8 mouse cellular contexts compared by ENCODE assay signal in the genomic region with DNA sequence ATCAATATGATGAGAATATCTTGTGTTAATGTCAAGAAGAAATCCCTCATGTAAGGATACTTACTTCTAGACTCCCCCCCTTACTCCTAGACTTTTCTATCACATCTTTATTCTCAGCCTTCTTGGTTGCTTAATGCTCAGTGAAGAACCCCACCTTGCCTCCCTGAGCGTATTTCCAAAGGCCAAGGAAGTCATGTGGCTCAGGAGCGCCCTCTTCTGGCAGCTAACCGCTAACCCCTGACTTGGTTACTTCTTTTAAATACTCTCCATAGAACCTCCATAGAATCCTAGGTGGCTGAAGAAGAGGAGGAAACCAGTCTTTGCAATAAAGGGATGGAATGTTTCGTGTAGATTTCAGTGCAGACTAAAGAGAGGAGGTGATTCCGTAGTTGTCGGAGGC.
DNase-seq lines count a peak whose midpoint lies in the region; ATAC-seq lines count a peak whose summit lies in the region.

No protein-coding gene starts in this region.

- no peak overlapping the region for H3K27ac ChIP-seq in kidney, embryonic 16.5 days (ENCODE audit: low read length)
- H3K27ac ChIP-seq in liver, embryonic 13.5 days = no peak overlapping the region
- H3K27ac ChIP-seq in neural tube, embryonic 14.5 days (ENCODE audit: low read depth, low read length) = no peak overlapping the region

- H3K4me1 ChIP-seq in kidney, embryonic 16.5 days (ENCODE audit: insufficient read depth, low read length) = peaks cover 22% of the 10 kb centered on the region
- 0 out of 2 replicates have a peak, but pooled peaks cover 9% of the 10 kb centered on the region for H3K4me1 ChIP-seq in liver, embryonic 13.5 days (replicated peaks)
- H3K4me1 ChIP-seq in neural tube, embryonic 14.5 days (ENCODE audit: control insufficient read depth, insufficient read depth, low read length) = no peaks in the 10 kb centered on the region

- no peaks in the 10 kb centered on the region for H3K9me3 ChIP-seq in kidney, embryonic 16.5 days (ENCODE audit: low read length)
- H3K9me3 ChIP-seq in liver, embryonic 13.5 days (replicated peaks) = no peaks in the 10 kb centered on the region
- H3K9me3 ChIP-seq in neural tube, embryonic 14.5 days (ENCODE audit: control insufficient read depth, low read length) = no peaks in the 10 kb centered on the region

- H3K36me3 ChIP-seq in kidney, embryonic 16.5 days (ENCODE audit: insufficient read depth, low read length) = no peaks in the 10 kb centered on the region
- 0 out of 2 replicates have a peak, but pooled peaks cover 4% of the 10 kb centered on the region for H3K36me3 ChIP-seq in liver, embryonic 13.5 days
- no peaks in the 10 kb centered on the region for H3K36me3 ChIP-seq in neural tube, embryonic 14.5 days (ENCODE audit: control insufficient read depth, insufficient read depth, low read length)

- DNase-seq in B cell, adult 2 months = peak; percentile 83 to 85
- peak; percentile 76 for DNase-seq in adipocyte (ENCODE audit: low spot score)
- peak; percentile 40 for DNase-seq in liver, embryonic 13.5 days
- DNase-seq in thymus, postnatal 10 days (ENCODE audit: low spot score in 2 of 2) = peak; percentile 44 to 82

- ATAC-seq in common myeloid progenitor, adult 5-6 weeks (replicated peaks; ENCODE audit: low read depth, poor library complexity, severe bottlenecking) = peak; percentile 79
- ATAC-seq in granulocyte monocyte progenitor cell, adult 5-6 weeks (replicated peaks; ENCODE audit: poor library complexity, severe bottlenecking) = peak; percentile 53
- peak; percentile 61; the same call in 1 of the 2 replicates for ATAC-seq in kidney, embryonic 16.5 days (ENCODE audit: low FRiP score, low TSS enrichment)
- 0 out of 2 replicates have a peak, but pooled peaks have one; percentile 38 for ATAC-seq in liver, embryonic 13.5 days (ENCODE audit: low read depth)
- ATAC-seq in neural tube, embryonic 14.5 days (ENCODE audit: low read depth) = peak; percentile 81; the same call in 1 of the 2 replicates

- H3K27me3 ChIP-seq in kidney, embryonic 16.5 days (ENCODE audit: insufficient read depth, low read length) = no peaks in the 10 kb centered on the region
- H3K27me3 ChIP-seq in liver, embryonic 13.5 days = no peaks in the 10 kb centered on the region
- no peaks in the 10 kb centered on the region for H3K27me3 ChIP-seq in neural tube, embryonic 14.5 days (ENCODE audit: control insufficient read depth, insufficient read depth, low read length)

- H3K4me2 ChIP-seq in kidney, embryonic 16.5 days (replicated peaks; ENCODE audit: low read depth, low read length) = no peak overlapping the region
- H3K4me2 ChIP-seq in liver, embryonic 13.5 days = no peak overlapping the region
- no peak overlapping the region for H3K4me2 ChIP-seq in neural tube, embryonic 14.5 days (ENCODE audit: low read depth, low read length)

- WGBS in kidney, embryonic 16.5 days = 30% methylated on average over 6 of the region's 6 CpGs
- WGBS in liver, embryonic 13.5 days (ENCODE audit: insufficient replicate concordance) = 25% methylated on average over 6 of the region's 6 CpGs
- whole genome bisulfite sequencing in neural tube, embryonic 14.5 days = 35% methylated on average over 6 of the region's 6 CpGs

- no peak overlapping the region for H3K4me3 ChIP-seq in kidney, embryonic 16.5 days (ENCODE audit: low read length)
- H3K4me3 ChIP-seq in liver, embryonic 13.5 days (replicated peaks) = no peak overlapping the region
- no peak overlapping the region for H3K4me3 ChIP-seq in neural tube, embryonic 14.5 days (ENCODE audit: low read depth, low read length)

- no peak overlapping the region for H3K9ac ChIP-seq in kidney, embryonic 16.5 days (replicated peaks; ENCODE audit: low read length)
- H3K9ac ChIP-seq in liver, embryonic 13.5 days = no peak overlapping the region
- no peak overlapping the region for H3K9ac ChIP-seq in neural tube, embryonic 14.5 days (replicated peaks; ENCODE audit: low read depth, low read length)
